Mouse (Mus musculus): ENCODE measurements at regions not wholly inside any gene's neighbourhood (a gene's known extent, or its start where the extent isn't known, plus 50 kb on each side); places are given as distances from the start of the nearest gene placed in this dataset.

DNA sequence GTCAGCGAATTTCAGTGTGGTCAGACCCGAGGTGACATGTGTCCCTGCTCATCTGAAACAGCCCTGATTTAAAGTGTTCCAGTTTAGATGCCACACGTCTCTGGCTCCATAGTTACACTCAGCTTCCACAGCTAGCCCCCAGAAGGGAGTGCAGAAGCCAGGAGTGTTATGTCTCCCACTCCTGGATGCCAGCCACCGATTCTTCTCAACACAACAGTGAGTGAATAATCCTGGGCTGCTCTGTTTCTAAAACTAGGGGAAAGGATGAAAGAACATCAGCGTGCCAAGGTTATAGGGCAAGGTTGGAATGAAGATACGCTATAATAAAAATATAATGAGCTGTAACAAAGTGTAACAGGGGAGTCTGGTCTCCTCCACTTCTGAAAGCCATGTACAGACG lies 51.5 kb upstream of the Stmnd1 start:
- H3K27ac ChIP-seq (replicated peaks), result 0 out of 2 replicates have a peak overlapping the region, but pooled peaks have one; percentile 24
- no peak overlapping the region for H3K4me2 ChIP-seq (replicated peaks)
- ATAC-seq (ENCODE audit: insufficient number of reproducible peaks, low FRiP score, low TSS enrichment, low read depth), result no peak
- H3K27me3 ChIP-seq, result no peaks in the 10 kb centered on the region
- H3K9ac ChIP-seq, result no peak overlapping the region
- H3K36me3 ChIP-seq, result no peaks in the 10 kb centered on the region
- H3K9me3 ChIP-seq (replicated peaks), result no peaks in the 10 kb centered on the region
- H3K4me3 ChIP-seq (replicated peaks), result no peak overlapping the region
- WGBS, result 54% methylated on average over 7 of the region's 7 CpGs
- H3K4me1 ChIP-seq, result peaks cover 32% of the 10 kb centered on the region

DNA sequence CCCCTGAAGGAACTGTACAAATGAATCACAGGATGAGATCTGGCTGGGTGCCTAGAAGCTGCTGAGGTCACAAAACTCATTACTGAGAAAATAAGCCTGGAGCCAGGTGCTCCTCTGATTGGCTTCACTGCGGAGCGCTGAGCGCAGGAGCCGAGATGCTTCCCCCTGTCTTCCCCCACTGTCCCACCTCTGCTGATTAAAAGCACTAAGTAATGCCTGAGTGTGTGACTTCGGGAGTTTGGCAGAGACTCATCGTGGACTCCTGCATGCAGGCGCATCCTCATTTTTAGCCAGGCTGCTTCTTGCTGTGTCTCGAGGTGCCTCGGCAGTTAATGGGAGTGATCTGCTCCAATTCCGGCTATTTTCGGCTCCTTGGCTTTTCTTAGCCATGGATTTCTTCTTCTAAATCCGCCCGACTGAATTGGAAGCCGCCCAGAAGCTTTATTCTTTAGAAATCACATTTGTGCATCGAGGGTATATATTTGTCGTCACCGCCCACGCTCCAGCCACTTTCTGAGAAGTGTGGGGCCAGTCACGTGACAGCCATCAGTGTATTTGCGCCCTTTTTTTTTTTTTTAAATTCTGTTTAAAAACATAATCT lies 55.3 kb upstream of the Stmnd1 start:
- peak; percentile 47; the same call in 1 of the 2 replicates for ATAC-seq (ENCODE audit: insufficient number of reproducible peaks, low FRiP score, low TSS enrichment, low read depth)
- WGBS, result 25% methylated on average over 20 of the region's 20 CpGs
- H3K4me3 ChIP-seq (replicated peaks), result peak overlapping the region; percentile 21

DNA sequence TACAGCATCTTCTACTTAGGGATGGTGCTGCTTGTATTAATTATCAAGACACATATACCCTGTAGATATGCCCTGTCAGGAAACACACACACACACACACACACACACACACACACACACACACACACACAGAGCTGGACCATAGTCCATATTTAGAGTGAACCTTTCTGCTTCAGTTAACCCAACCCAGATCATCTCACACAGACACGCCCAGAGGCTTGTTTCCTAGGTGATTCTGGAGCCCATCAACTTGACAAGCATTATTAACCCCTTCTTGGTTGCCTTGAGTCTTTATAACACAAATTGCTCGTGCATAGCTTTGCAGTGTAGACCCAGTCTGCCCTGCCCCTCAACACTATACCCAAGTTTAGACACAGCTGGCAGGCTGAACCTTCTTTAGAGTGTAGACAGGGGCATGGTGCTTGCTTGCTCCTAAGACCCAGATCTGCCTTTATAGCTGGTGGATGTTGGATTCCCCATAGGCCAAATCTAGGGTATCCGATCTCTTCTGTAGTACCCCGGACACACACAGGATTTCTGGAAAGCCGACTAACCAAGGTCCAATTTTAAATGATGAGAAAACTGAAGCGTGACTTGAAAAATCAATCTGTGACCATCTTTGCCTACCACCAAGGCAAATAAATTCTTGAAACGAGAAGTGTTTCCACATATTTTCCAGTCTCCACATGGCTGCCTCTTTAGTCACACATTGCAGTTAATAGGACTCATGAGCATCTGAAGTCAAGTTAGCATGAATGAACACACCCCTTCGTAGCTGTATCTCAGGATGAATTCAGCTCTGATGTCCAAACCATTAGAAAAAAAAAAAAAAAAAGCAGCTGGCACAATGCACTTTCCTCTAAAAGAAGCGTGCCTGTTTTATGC lies 56.3 kb upstream of the Stmnd1 start:
- H3K9me3 ChIP-seq (replicated peaks), result no peaks in the 10 kb centered on the region
- no peaks in the 10 kb centered on the region for H3K36me3 ChIP-seq
- peaks cover 32% of the 10 kb centered on the region for H3K4me1 ChIP-seq
- H3K4me2 ChIP-seq (replicated peaks), result peak overlapping the region; percentile 45
- WGBS, result 38% methylated on average over 9 of the region's 9 CpGs
- peak overlapping the region; percentile 31; the same call in 1 of the 2 replicates for H3K27ac ChIP-seq (replicated peaks)
- no peak for ATAC-seq (ENCODE audit: insufficient number of reproducible peaks, low FRiP score, low TSS enrichment, low read depth)
- H3K4me3 ChIP-seq (replicated peaks), result no peak overlapping the region
- H3K9ac ChIP-seq, result no peak overlapping the region
- H3K27me3 ChIP-seq, result no peaks in the 10 kb centered on the region

More for the DNA sequence above, 55.3 kb upstream of the Stmnd1 start:
- Histone ChIP-seq H3K36me3 (no peaks in the 10 kb centered on the region), H3K27me3 (no peaks in the 10 kb centered on the region), H3K9me3 (replicated peaks) (no peaks in the 10 kb centered on the region), H3K9ac (no peak overlapping the region), H3K4me2 (replicated peaks) (peak overlapping the region; percentile 45), H3K4me1 (peaks cover 37% of the 10 kb centered on the region), H3K27ac (replicated peaks) (peak overlapping the region; percentile 49)

DNA sequence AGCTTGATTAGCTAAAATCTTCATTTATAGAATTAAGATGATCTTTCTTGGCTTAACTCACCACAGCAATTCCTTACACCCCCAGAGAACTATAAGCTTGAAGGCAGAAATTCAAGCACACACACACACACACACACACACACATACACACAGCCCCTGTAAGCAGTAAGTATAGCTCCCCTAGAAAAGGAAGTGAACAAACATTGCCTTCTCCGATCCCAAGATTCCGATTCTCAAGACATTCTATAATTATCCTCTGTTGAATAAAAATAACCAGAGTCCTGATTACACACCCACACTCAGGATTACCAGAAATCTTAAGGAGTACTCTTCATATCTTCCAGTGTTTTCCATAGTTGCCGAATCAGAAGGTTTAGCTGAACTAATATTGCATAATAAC lies 70.0 kb upstream of the Stmnd1 start:
- H3K9ac ChIP-seq, result no peak overlapping the region
- H3K27ac ChIP-seq (replicated peaks), result no peak overlapping the region
- H3K4me1 ChIP-seq, result peaks cover 7% of the 10 kb centered on the region
- ATAC-seq (ENCODE audit: insufficient number of reproducible peaks, low FRiP score, low TSS enrichment, low read depth), result no peak
- no peak overlapping the region for H3K4me2 ChIP-seq (replicated peaks)
- WGBS, result 68% methylated on average over 3 of the region's 3 CpGs
- H3K4me3 ChIP-seq (replicated peaks), result no peak overlapping the region
- H3K27me3 ChIP-seq, result no peaks in the 10 kb centered on the region
- no peaks in the 10 kb centered on the region for H3K9me3 ChIP-seq (replicated peaks)
- H3K36me3 ChIP-seq, result no peaks in the 10 kb centered on the region

DNA sequence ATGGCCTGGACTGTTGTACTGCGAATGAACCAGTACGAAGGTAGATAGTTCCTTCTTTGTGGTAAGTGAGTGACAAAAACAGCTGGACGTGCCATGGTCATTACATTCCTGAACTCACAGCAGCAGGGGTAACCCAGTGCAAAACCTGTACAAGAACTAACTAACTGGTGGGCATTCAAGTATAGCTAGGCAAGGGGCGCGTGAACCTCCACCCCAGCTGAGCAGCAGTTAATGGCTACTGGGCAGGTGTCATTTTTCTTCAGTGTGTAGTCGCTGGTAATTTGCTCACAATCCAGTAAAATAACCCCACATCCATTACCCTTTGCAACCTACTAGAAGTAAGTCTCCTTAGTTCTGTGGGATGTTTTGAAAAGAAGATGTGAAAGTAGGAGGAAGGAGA lies 70.9 kb upstream of the Stmnd1 start:
- no peak for ATAC-seq (ENCODE audit: insufficient number of reproducible peaks, low FRiP score, low TSS enrichment, low read depth)

DNA sequence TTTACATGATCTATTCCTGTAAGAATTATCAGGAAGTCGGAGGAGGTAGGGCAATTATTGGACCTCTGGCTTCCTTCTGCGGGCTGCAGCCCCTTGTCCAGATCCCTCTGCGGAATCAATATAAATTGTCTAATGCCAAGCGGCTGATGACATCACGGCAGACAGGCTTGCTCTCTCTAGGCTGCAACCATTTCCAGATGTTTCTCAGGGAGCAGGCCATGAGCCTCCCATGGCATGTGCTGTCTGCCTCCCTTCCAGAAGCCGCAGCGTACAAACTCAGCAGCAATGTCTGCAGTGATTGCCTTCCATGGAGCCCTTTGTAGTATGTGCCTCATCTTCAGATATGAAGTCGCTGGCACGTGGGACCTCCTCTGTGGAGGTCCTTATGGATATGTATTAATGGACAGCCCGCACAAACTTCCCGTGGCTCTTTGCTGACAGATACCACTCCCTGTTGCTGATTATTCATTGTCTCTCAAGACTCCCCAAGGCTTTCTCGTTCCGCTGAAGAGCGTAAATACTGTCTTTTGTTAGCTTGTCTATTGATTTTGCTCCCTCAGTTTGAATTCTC lies 72.4 kb upstream of the Stmnd1 start:
- H3K27ac ChIP-seq (replicated peaks), result 0 out of 2 replicates have a peak overlapping the region, but pooled peaks have one; percentile 3
- peaks cover 7% of the 10 kb centered on the region for H3K4me1 ChIP-seq
- H3K4me2 ChIP-seq (replicated peaks), result no peak overlapping the region
- H3K36me3 ChIP-seq, result no peaks in the 10 kb centered on the region
- no peak overlapping the region for H3K9ac ChIP-seq
- no peaks in the 10 kb centered on the region for H3K27me3 ChIP-seq
- H3K4me3 ChIP-seq (replicated peaks), result no peak overlapping the region
- no peaks in the 10 kb centered on the region for H3K9me3 ChIP-seq (replicated peaks)
- 0 out of 2 replicates have a peak, but pooled peaks have one; percentile 51 for ATAC-seq (ENCODE audit: insufficient number of reproducible peaks, low FRiP score, low TSS enrichment, low read depth)
- WGBS, result 36% methylated on average over 14 of the region's 14 CpGs

More for the DNA sequence above, 70.9 kb upstream of the Stmnd1 start:
- WGBS, result 88% methylated on average over 6 of the region's 6 CpGs
- no peak overlapping the region for H3K27ac ChIP-seq (replicated peaks)
- H3K9ac ChIP-seq, result no peak overlapping the region
- H3K36me3 ChIP-seq, result no peaks in the 10 kb centered on the region
- H3K4me1 ChIP-seq, result peaks cover 7% of the 10 kb centered on the region
- H3K4me2 ChIP-seq (replicated peaks), result no peak overlapping the region
- no peak overlapping the region for H3K4me3 ChIP-seq (replicated peaks)
- no peaks in the 10 kb centered on the region for H3K9me3 ChIP-seq (replicated peaks)
- no peaks in the 10 kb centered on the region for H3K27me3 ChIP-seq

DNA sequence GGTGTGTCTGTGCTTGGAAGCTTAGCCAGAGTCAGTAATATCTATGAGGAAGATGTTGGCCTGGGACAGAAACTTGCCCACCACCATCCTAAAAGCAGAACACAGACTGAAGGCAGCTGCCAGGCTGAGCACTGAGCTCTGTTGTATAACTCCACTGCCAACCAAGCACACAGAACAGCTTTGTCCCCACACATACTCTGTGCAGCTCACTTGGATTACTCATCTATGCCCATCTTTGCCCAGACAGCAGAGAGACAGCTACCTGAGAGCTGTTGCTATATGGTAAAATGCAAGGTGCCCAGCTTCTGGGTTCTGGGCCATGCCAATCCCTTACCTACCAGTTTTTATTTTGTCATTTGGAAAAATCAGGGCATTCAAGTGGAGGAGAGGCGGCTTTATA lies 80.4 kb upstream of the Stmnd1 start:
- Histone ChIP-seq H3K9ac (no peak overlapping the region), H3K27me3 (no peaks in the 10 kb centered on the region), H3K27ac (replicated peaks) (no peak overlapping the region), H3K4me1 (no peaks in the 10 kb centered on the region), H3K36me3 (no peaks in the 10 kb centered on the region), H3K4me2 (replicated peaks) (no peak overlapping the region), H3K9me3 (replicated peaks) (no peaks in the 10 kb centered on the region), H3K4me3 (replicated peaks) (no peak overlapping the region)
- ATAC-seq (ENCODE audit: insufficient number of reproducible peaks, low FRiP score, low TSS enrichment, low read depth), result no peak
- 77% methylated on average over 1 of the region's 1 CpGs for WGBS

DNA sequence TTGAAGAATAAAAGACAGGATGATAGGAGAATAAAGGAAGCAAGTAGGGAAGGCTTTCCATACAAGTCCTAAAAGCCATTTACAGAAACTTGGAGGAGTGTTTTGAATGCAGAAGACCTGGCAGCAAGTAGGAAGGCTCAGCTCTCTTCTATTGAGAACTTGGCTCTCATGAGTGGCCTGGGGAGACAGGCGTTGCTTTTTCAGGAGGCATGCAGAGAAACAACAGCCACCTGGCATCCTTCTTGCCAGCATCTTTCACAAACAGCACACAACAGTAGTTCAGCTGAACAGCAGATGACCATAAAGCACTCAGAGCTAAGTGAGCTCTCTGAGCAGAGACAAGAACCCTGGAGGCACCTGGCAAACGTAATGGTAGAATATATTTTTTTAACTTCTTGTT lies 83.8 kb upstream of the Stmnd1 start:
- H3K4me2 ChIP-seq (replicated peaks), result no peak overlapping the region
- no peak overlapping the region for H3K9ac ChIP-seq
- no peaks in the 10 kb centered on the region for H3K9me3 ChIP-seq (replicated peaks)
- no peaks in the 10 kb centered on the region for H3K36me3 ChIP-seq
- no peak overlapping the region for H3K27ac ChIP-seq (replicated peaks)
- no peaks in the 10 kb centered on the region for H3K4me1 ChIP-seq
- H3K4me3 ChIP-seq (replicated peaks), result no peak overlapping the region
- 64% methylated on average over 2 of the region's 2 CpGs for WGBS
- ATAC-seq (ENCODE audit: insufficient number of reproducible peaks, low FRiP score, low TSS enrichment, low read depth), result no peak
- no peaks in the 10 kb centered on the region for H3K27me3 ChIP-seq

DNA sequence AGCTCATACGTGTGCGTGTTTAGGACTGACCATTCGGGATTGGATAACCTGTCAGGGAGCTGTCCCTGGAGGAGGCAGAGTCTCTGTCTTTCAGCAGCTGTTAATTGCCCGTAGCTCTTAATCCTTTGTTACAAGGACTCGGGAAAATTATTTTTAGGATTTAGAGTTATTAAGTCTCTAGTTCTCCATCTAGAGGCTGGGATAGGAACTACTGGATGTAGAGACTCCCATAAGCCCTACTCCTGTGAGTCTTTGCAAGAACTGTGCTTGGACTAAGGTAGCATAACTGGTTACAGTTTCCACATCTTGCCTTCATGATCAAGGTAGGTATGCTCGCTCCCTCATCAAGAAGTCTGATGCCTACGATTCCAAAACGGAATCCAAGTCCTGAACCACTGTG lies 90.7 kb upstream of the Stmnd1 start:
- Histone ChIP-seq H3K4me3 (replicated peaks) (no peak overlapping the region), H3K9me3 (replicated peaks) (no peaks in the 10 kb centered on the region), H3K4me2 (replicated peaks) (no peak overlapping the region), H3K4me1 (peaks cover 8% of the 10 kb centered on the region; the same call in 1 of the 2 replicates), H3K36me3 (no peaks in the 10 kb centered on the region), H3K27me3 (no peaks in the 10 kb centered on the region), H3K9ac (no peak overlapping the region), H3K27ac (replicated peaks) (no peak overlapping the region)
- 71% methylated on average over 8 of the region's 8 CpGs for WGBS
- ATAC-seq (ENCODE audit: insufficient number of reproducible peaks, low FRiP score, low TSS enrichment, low read depth), result no peak

DNA sequence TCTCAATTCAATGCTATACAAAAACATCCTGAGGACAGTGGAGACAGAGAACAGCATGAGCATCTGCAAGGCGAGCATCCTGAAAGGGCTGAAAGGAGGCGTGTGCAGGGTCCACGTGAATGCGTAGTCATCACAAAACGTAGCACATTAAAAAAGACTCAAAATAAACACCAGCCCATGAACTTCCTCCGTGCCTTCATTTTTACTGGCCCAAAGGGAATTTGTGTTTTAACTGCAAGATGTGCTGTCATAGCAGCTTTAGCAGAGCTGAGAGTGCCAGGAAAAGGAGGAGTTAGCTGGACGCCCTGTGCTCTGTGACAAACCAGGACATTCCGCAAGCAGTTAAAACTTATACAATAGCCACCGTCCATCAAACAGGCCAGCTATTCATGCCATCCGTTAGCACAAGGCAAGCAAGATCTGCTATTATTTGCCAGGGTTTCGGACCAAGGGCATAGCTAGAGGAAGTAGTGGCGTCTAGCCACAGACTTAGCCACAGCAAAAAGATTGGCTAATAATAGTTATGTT lies 92.9 kb upstream of the Stmnd1 start:
- no peak for ATAC-seq (ENCODE audit: insufficient number of reproducible peaks, low FRiP score, low TSS enrichment, low read depth)
- Histone ChIP-seq H3K9me3 (replicated peaks) (no peaks in the 10 kb centered on the region), H3K27ac (replicated peaks) (no peak overlapping the region), H3K36me3 (no peaks in the 10 kb centered on the region), H3K4me3 (replicated peaks) (no peak overlapping the region), H3K9ac (no peak overlapping the region), H3K4me2 (replicated peaks) (peak overlapping the region; percentile 17; the same call in 1 of the 2 replicates), H3K27me3 (no peaks in the 10 kb centered on the region), H3K4me1 (peaks cover 8% of the 10 kb centered on the region; the same call in 1 of the 2 replicates)
- WGBS, result 41% methylated on average over 12 of the region's 12 CpGs

DNA sequence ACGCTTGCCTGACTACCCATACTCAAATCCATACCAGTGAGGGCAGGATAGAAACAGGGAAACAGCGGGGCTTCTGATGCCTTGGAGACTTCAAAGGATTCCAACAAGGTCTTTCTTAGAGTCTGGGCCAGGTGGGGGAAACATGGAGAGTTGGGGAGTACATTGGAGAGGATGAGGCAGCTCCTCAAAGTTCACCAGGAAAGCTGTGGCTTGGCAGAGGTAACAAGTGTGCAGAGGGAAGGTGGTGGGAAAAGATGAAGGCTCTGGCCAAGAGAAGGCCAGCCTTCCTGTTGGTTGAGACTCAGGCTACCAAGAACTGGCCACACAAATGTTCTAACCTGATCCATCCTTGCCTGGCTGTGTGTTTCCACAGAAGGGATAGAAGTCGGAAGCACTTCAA lies 93.6 kb upstream of the Stmnd1 start:
- WGBS, result 80% methylated on average over 3 of the region's 3 CpGs

More for the DNA sequence above, 93.6 kb upstream of the Stmnd1 start:
- Histone ChIP-seq H3K4me1 (peaks cover 8% of the 10 kb centered on the region; the same call in 1 of the 2 replicates), H3K27me3 (no peaks in the 10 kb centered on the region), H3K36me3 (no peaks in the 10 kb centered on the region), H3K9ac (no peak overlapping the region), H3K27ac (replicated peaks) (no peak overlapping the region), H3K4me2 (replicated peaks) (no peak overlapping the region), H3K9me3 (replicated peaks) (no peaks in the 10 kb centered on the region), H3K4me3 (replicated peaks) (no peak overlapping the region)
- ATAC-seq (ENCODE audit: insufficient number of reproducible peaks, low FRiP score, low TSS enrichment, low read depth), result no peak
